Mouse (Mus musculus): ENCODE results near the gene Cenpf. TPM values are rescaled to one million over a fixed set of nuclear protein-coding genes. Genes with fewer than 3 reads are reported as not detected.

The Cenpf gene
- total and polyA plus RNA-seq, 2 experiments from 2014 or later, result 6.4 to 14.5 TPM

GRCm38 (mm10) chr1:189661856-189662255 is 26.0 kb downstream of the Cenpf start:
- peak; percentile 56 for DNase-seq
- H3K9me3 ChIP-seq (ENCODE audit: low read length), result no peaks in the 10 kb centered on the region

GRCm38 (mm10) chr1:189657406-189657805 is 30.5 kb downstream of the Cenpf start:
- Histone ChIP-seq H3K27me3 (ENCODE audit: insufficient read depth, low read length) (no peaks in the 10 kb centered on the region), H3K4me1 (ENCODE audit: insufficient read depth) (no peaks in the 10 kb centered on the region), H3K9me3 (ENCODE audit: low read length) (no peaks in the 10 kb centered on the region), H3K27ac (ENCODE audit: low read depth, low read length) (no peak overlapping the region), H3K9ac (no peak overlapping the region), H3K36me3 (ENCODE audit: insufficient read depth) (no peaks in the 10 kb centered on the region), H3K4me2 (ENCODE audit: low read depth) (no peak overlapping the region), H3K4me3 (ENCODE audit: low read depth, low read length) (no peak overlapping the region)
- 91% methylated on average over 8 of the region's 8 CpGs for WGBS
- DNase-seq, result no peak
- no peak for ATAC-seq
- TF ChIP-seq CTCF (IDR thresholded peaks at IDR 0.05; ENCODE audit: low read depth), result no peak

More at GRCm38 (mm10) chr1:189661856-189662255, 26.0 kb downstream of the Cenpf start:
- Histone ChIP-seq H3K9ac (no peak overlapping the region), H3K4me3 (ENCODE audit: low read depth, low read length) (no peak overlapping the region), H3K27me3 (ENCODE audit: insufficient read depth, low read length) (no peaks in the 10 kb centered on the region), H3K36me3 (ENCODE audit: insufficient read depth) (no peaks in the 10 kb centered on the region), H3K4me2 (ENCODE audit: low read depth) (no peak overlapping the region), H3K27ac (ENCODE audit: low read depth, low read length) (no peak overlapping the region), H3K4me1 (ENCODE audit: insufficient read depth) (peaks cover 6% of the 10 kb centered on the region; the same call in 1 of the 2 replicates)
- no peak for ATAC-seq
- TF ChIP-seq CTCF (IDR thresholded peaks at IDR 0.05; ENCODE audit: low read depth), result peak; percentile 67

GRCm38 (mm10) chr1:189653746-189654145 is 34.1 kb downstream of the Cenpf start:
- no peaks in the 10 kb centered on the region for H3K4me1 ChIP-seq (ENCODE audit: insufficient read depth)
- H3K27ac ChIP-seq (ENCODE audit: low read depth, low read length), result no peak overlapping the region
- no peak overlapping the region for H3K4me3 ChIP-seq (ENCODE audit: low read depth, low read length)
- DNase-seq (no peak), ATAC-seq (no peak)
- H3K9me3 ChIP-seq (ENCODE audit: low read length), result no peaks in the 10 kb centered on the region
- 85% methylated on average over 3 of the region's 3 CpGs for WGBS
- H3K36me3 ChIP-seq (ENCODE audit: insufficient read depth), result no peaks in the 10 kb centered on the region
- no peak overlapping the region for H3K9ac ChIP-seq
- no peak overlapping the region for H3K4me2 ChIP-seq (ENCODE audit: low read depth)
- H3K27me3 ChIP-seq (ENCODE audit: insufficient read depth, low read length), result no peaks in the 10 kb centered on the region
- no peak for TF ChIP-seq CTCF (IDR thresholded peaks at IDR 0.05; ENCODE audit: low read depth)

- H3K4me1 ChIP-seq (ENCODE audit: insufficient read depth), result peaks cover 6% of the 10 kb centered on the region; the same call in 1 of the 2 replicates
- peak; percentile 66 for TF ChIP-seq CTCF (IDR thresholded peaks at IDR 0.05; ENCODE audit: low read depth)
- H3K27me3 ChIP-seq (ENCODE audit: insufficient read depth, low read length), result no peaks in the 10 kb centered on the region
- no peak overlapping the region for H3K27ac ChIP-seq (ENCODE audit: low read depth, low read length)
- WGBS, result 85% methylated on average over 6 of the region's 6 CpGs
- ATAC-seq (no peak), DNase-seq (peak; percentile 46)
- no peaks in the 10 kb centered on the region for H3K36me3 ChIP-seq (ENCODE audit: insufficient read depth)
- no peaks in the 10 kb centered on the region for H3K9me3 ChIP-seq (ENCODE audit: low read length)
- H3K4me2 ChIP-seq (ENCODE audit: low read depth), result no peak overlapping the region
- no peak overlapping the region for H3K4me3 ChIP-seq (ENCODE audit: low read depth, low read length)
- H3K9ac ChIP-seq, result no peak overlapping the region
Measured at GRCm38 (mm10) chr1:189646597-189646996, 41.3 kb downstream of the Cenpf start.

GRCm38 (mm10) chr1:189645371-189645770 is 42.5 kb downstream of the Cenpf start:
- H3K9me3 ChIP-seq (ENCODE audit: low read length), result no peaks in the 10 kb centered on the region
- 10% methylated on average over 2 of the region's 2 CpGs for WGBS
- ATAC-seq (peak; percentile 98), DNase-seq (peak; percentile 80)
- peak; percentile 64 for TF ChIP-seq CTCF (IDR thresholded peaks at IDR 0.05; ENCODE audit: low read depth)
- no peaks in the 10 kb centered on the region for H3K36me3 ChIP-seq (ENCODE audit: insufficient read depth)
- no peaks in the 10 kb centered on the region for H3K27me3 ChIP-seq (ENCODE audit: insufficient read depth, low read length)
- H3K4me3 ChIP-seq (ENCODE audit: low read depth, low read length), result no peak overlapping the region
- H3K9ac ChIP-seq, result no peak overlapping the region
- H3K4me2 ChIP-seq (ENCODE audit: low read depth), result no peak overlapping the region
- H3K27ac ChIP-seq (ENCODE audit: low read depth, low read length), result peak overlapping the region; percentile 79
- peaks cover 6% of the 10 kb centered on the region; the same call in 1 of the 2 replicates for H3K4me1 ChIP-seq (ENCODE audit: insufficient read depth)

GRCm38 (mm10) chr1:189644700-189645345 is 43.1 kb downstream of the Cenpf start:
- no peak overlapping the region for H3K4me2 ChIP-seq (ENCODE audit: low read depth)
- H3K4me3 ChIP-seq (ENCODE audit: low read depth, low read length), result no peak overlapping the region
- 41% methylated on average over 3 of the region's 3 CpGs for WGBS
- no peaks in the 10 kb centered on the region for H3K9me3 ChIP-seq (ENCODE audit: low read length)
- no peak for TF ChIP-seq CTCF (IDR thresholded peaks at IDR 0.05; ENCODE audit: low read depth)
- no peaks in the 10 kb centered on the region for H3K27me3 ChIP-seq (ENCODE audit: insufficient read depth, low read length)
- H3K4me1 ChIP-seq (ENCODE audit: insufficient read depth), result peaks cover 6% of the 10 kb centered on the region; the same call in 1 of the 2 replicates
- no peaks in the 10 kb centered on the region for H3K36me3 ChIP-seq (ENCODE audit: insufficient read depth)
- H3K27ac ChIP-seq (ENCODE audit: low read depth, low read length), result peak overlapping the region; percentile 79
- ATAC-seq (peak; percentile 86), DNase-seq (no peak)
- H3K9ac ChIP-seq, result no peak overlapping the region

GRCm38 (mm10) chr1:189639581-189639980 is 48.3 kb downstream of the Cenpf start:
- no peak for DNase-seq
- Histone ChIP-seq H3K27me3 (ENCODE audit: insufficient read depth, low read length) (no peaks in the 10 kb centered on the region), H3K4me3 (ENCODE audit: low read depth, low read length) (no peak overlapping the region), H3K36me3 (ENCODE audit: insufficient read depth) (no peaks in the 10 kb centered on the region), H3K4me1 (ENCODE audit: insufficient read depth) (peaks cover 2% of the 10 kb centered on the region; the same call in 1 of the 2 replicates), H3K9ac (no peak overlapping the region), H3K9me3 (ENCODE audit: low read length) (no peaks in the 10 kb centered on the region), H3K27ac (ENCODE audit: low read depth, low read length) (no peak overlapping the region), H3K4me2 (ENCODE audit: low read depth) (no peak overlapping the region)
- 70% methylated on average over 6 of the region's 6 CpGs for WGBS
- TF ChIP-seq CTCF (IDR thresholded peaks at IDR 0.05; ENCODE audit: low read depth), result no peak
- ATAC-seq, result no peak

Measured in forebrain, postnatal 0 days (tissue).